Mouse (Mus musculus) 416B (cell line): ENCODE data around the gene Hecw1.
"Not testable (repeated sequence)": the region's sequence is repeated elsewhere in the genome, so short reads cannot be mapped to it uniquely, and the experiment has no call there.

Experiments
- DNase-seq: peaks from one replicate; pipeline ENCODE4 v3.0.0; 2011; ENCODE audit warnings: low read depth

Hecw1 gene

DNA sequence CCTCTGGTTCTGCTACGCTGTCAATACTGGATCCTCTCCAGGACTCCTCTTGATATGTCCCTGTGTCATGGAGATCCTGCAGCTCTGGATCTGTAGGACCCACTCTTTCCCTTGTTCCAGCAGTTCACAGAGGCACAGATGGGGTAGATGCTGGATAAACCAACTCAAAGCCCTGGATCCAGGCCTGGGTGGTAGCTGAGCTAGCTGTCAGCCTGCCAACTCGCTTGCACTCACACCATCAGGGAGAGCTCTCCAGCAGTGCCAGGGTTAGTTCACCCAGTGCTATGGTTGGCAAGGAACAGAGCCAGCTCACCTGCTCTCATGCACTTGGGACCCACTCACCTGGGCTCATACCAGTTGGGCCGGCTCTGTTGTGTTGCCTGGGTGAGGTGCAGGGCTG lies 157.5 kb downstream of the Hecw1 start:
- DNase-seq, result no peak

DNA sequence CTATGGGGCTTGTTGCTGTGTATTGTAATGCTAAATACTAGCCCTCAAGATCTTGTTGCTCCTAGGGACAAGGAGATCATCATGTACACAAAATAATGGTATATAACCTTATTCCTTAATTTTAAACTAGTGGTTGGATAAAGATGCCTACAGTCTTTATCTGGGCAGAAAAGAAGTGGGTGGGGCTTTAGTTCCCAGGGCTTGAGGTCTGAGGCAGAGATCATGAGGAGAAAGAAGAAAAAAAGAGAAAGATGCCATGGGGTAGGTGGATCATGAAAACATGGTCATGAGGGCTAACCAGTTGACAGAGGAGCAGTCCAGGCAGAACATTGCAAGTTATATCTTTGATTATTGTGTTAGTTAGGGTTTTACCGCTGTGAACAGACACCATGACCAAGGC lies 195.8 kb downstream of the Hecw1 start:
- DNase-seq, result no peak

DNA sequence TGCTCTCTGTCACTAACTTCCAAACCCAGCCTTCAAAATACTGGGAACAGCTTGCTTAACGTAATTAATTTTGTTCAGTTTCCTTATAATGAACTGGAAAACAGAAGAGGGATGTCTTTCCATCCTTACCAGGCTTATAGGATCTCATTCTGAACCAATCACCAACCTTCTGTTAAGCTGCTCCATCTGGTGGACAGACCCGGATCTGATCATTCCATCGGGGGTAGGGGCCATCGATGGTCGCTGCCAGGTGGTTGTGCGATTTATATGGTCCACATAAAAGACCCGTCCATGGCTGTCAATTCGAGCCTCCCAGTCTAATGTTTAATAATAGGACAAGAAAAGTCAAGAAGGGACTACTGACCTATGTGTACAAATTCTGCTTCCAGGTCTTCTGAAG lies 216.4 kb downstream of the Hecw1 start:
- DNase-seq, result peak; percentile 15

DNA sequence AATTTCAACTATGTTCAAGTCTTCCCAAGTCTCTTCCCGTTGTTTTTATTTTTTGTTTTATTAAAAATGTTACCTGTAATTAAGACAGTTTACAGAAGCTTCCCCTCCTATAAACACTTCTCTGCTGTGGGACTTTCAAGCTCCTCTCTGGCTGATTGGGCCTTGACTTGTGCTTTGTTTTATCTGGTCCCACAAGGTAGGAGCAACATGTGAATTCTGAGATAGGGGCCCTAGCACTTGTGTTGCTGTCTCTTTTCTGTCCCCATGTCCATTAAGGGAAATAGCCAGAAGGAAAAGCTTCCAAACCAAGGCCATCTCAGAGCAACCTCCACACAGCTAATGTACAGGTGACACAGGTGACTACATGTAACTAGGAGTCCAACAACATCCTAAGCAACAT lies 218.9 kb downstream of the Hecw1 start:
- no peak for DNase-seq

DNA sequence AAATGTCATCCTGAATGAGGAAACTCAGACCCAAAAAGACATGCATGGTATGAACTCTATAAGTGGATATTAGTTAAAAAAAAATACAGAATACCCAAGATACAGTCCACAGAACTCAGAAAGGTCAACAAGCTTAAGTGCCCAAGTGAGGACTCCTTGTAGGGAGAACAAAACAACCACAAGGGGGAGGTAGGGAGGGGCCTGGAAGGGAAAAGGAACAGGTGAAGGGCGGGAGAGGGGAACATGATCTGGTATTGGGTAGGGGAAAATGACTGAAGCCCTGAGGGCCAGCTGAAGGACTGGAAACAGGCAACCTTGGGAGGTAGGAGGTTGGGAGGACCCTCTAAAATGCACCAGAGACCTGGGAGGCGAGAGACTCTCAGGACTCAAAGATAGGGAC lies 220.1 kb downstream of the Hecw1 start:
- peak; percentile 12 for DNase-seq

DNA sequence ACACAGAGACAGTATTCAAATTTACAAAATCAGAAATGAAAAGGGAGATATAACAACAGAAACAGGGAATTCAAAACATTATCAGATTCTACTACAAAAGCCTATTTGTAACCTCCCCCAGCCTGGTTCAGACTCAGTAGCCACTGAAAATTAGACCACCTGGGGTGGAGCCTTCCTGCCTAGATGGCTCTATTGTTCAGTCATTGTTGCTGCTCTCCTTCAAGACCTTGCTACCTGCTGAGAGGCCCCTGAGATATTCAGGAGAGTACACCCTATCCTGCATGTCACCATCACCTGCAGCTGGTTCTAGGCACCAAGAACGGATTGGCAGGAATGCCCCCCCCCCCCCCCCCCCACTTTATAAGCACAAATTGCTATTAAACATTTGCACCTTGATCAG lies 233.0 kb downstream of the Hecw1 start:
- no peak for DNase-seq

DNA sequence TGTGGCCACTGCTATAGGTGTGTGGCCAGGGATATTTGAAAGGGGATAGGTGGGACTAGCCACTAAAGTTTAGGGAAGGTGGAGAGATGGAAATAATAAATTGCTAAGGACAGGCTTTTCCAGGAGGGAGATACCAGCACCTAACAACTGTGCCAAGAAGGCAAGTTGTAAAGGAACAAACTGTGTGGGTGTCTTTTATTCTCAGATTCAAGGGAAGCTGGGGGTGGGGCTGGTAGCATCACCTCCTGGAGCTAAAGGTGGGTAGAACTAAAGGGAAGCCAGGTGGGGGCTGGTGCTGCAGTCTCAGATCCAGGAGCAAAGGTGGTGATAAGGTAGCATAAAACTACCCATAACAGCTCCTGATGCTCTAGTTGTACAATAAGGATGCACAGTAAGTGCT lies 251.6 kb downstream of the Hecw1 start:
- no peak for DNase-seq

DNA sequence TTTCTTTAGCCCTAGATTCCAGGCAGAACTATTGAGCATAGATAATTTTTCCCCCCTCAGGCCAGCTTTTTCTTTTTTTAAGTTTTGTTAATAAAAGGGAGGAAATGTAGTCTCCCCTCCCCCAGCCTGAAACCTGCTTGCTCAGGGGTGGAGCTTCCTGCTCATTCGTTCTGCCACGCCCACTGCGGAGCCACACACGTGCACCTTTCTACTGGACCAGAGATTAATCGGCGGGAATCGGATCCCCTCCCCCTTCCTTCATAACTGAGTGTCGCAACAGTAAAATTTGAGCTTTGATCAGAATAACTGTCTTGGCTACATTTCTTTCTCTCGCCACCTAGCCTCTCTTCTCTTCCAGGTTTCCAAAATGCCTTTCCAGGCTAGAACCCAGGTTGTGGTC lies 262.1 kb downstream of the Hecw1 start:
- DNase-seq, result not testable (repeated sequence)

DNA sequence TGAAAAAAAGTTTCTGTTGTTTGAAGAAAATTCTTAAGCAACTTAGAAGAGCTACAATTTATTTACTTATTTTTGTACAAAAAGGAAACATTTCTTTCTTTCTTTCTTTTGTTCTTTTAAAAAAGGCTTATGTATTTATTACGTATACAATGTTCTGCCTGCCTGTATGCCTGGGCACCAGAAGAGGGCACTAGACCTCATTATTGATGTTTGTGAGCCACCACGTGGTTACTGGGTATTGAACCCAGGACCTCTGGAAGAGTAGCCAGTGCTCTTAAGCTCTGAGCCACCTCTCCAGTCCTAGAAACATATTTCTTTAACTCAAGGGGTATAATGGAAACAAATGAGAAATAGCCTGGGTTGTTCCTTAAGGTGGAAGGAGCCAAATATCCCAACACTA lies 277.1 kb downstream of the Hecw1 start:
- peak; percentile 5 for DNase-seq

DNA sequence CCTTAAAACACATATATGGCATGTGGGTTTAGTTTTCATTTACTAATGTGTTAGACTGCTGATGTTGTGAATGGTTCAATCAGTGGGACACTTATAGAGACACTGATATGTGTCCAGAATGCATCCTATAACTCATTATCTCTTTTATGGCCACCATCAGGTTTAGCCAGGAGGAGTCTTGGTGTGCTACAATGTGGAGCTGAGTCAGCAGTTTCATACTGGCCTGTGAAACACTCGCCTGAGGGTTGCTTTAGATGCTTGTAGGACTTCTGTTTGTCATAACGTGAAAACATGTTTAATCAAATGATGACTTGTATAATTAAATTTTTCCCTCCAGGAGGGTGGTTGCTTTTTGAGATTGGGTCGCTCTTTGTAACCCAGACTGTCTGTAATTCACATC lies 343.4 kb downstream of the Hecw1 start:
- DNase-seq, result no peak

DNA sequence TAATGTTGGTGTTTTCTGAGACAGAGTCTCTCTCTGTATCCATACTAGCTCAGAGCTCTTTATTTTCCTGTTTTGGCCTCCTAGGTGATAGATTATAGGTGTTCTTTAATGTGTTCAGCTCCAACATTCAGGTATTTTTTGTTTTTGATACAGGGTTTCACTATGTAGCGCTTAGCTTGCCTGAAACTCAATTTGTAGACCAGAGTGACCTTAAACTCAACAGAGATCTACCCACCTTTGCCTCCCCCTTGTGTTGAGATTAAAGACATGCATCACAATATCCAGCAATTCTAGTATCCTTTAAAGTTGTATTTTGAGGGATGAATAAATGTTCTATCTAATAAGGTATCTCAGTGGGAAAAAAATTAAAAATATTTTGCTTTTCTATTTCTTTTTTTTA lies 345.0 kb downstream of the Hecw1 start:
- peak; percentile 62 for DNase-seq
